Mouse (Mus musculus): ENCODE data around the gene Nup88. TPM values are rescaled to one million over a fixed set of nuclear protein-coding genes. Genes with fewer than 3 reads are reported as not detected.

Nup88 gene
- polyA plus RNA-seq, 1 experiment from 2014 or later: 155 TPM

DNA sequence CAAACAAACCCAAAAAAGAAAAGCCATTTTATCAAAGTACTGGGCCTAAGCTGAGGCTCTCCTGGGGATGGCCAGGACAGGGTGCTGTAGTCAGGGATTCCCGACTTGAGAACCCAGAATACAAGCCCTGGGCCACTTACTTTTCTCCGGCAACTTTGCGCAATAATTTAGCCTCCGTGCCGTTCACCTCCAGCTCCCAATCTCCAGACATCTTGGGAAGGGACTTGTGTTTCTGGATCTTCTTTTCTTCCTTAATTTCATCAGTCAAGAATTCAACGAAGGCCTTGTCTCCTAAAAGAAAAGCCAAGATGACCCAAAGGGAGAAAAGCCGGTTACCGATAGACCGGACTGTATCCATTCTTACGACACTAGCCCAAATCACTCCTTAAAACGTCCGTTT is 12.3 kb upstream of the Nup88 start:
- 15% methylated on average over 12 of the region's 12 CpGs for whole genome bisulfite sequencing
- H3K36me3 ChIP-seq (replicated peaks): peaks cover 78% of the 10 kb centered on the region
- no peaks in the 10 kb centered on the region for H3K27me3 ChIP-seq (ENCODE audit: poor library complexity, severe bottlenecking)
- H3K4me1 ChIP-seq: peaks cover 17% of the 10 kb centered on the region
- H3K27ac ChIP-seq: peak overlapping the region; percentile 94
- no peak for DNase-seq (ENCODE audit: extremely low spot score, low spot score)
- H3K9me3 ChIP-seq: no peaks in the 10 kb centered on the region
- H3K4me3 ChIP-seq: peak overlapping the region; percentile 99

GRCm38 (mm10) chr11:70980751-70981510 is 11.2 kb upstream of the Nup88 start:
- peak overlapping the region; percentile 99 for H3K4me3 ChIP-seq
- peaks cover 17% of the 10 kb centered on the region for H3K4me1 ChIP-seq
- no peaks in the 10 kb centered on the region for H3K9me3 ChIP-seq
- no peak for DNase-seq (ENCODE audit: extremely low spot score, low spot score)
- H3K27ac ChIP-seq: no peak overlapping the region
- WGBS: 93% methylated on average over 14 of the region's 14 CpGs
- H3K36me3 ChIP-seq (replicated peaks): peaks cover 78% of the 10 kb centered on the region
- H3K27me3 ChIP-seq (ENCODE audit: poor library complexity, severe bottlenecking): no peaks in the 10 kb centered on the region

- Histone ChIP-seq H3K36me3 (replicated peaks) (peaks cover 78% of the 10 kb centered on the region), H3K4me3 (no peak overlapping the region), H3K4me1 (peaks cover 17% of the 10 kb centered on the region), H3K27ac (no peak overlapping the region), H3K27me3 (ENCODE audit: poor library complexity, severe bottlenecking) (no peaks in the 10 kb centered on the region), H3K9me3 (no peaks in the 10 kb centered on the region)
- DNase-seq (ENCODE audit: extremely low spot score, low spot score): no peak
- 95% methylated on average over 6 of the region's 6 CpGs for WGBS
Measured at GRCm38 (mm10) chr11:70980232-70980631, 10.5 kb upstream of the Nup88 start.

GRCm38 (mm10) chr11:70977293-70977692 is 7.5 kb upstream of the Nup88 start:
- 88% methylated on average over 6 of the region's 6 CpGs for WGBS
- Histone ChIP-seq H3K36me3 (replicated peaks) (peaks cover 94% of the 10 kb centered on the region), H3K27ac (no peak overlapping the region), H3K4me3 (no peak overlapping the region), H3K4me1 (peaks cover 17% of the 10 kb centered on the region), H3K9me3 (no peaks in the 10 kb centered on the region), H3K27me3 (ENCODE audit: poor library complexity, severe bottlenecking) (no peaks in the 10 kb centered on the region)
- no peak for DNase-seq (ENCODE audit: extremely low spot score, low spot score)

DNA sequence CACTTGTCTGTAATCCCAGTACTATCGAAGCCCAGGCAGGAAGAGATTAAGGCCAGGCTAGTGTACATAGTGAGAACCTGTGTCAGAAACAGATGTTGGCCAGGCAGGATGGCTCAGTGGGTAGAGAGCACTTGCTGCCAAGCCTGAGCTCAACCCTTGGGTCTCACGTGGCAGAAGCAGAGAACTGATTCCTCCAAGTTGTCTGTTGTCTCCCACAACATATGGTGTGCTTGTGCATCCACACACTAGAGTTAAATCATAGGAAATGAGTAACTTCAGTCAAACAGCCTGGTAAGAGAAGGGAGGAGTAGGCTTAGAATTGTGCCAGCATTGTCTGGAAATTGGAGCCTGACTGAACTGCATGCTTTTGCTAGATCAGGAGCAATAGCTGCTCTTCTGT is 5.4 kb upstream of the Nup88 start:
- no peaks in the 10 kb centered on the region for H3K9me3 ChIP-seq
- H3K27ac ChIP-seq: no peak overlapping the region
- H3K4me1 ChIP-seq: peaks cover 8% of the 10 kb centered on the region
- DNase-seq (ENCODE audit: extremely low spot score, low spot score): no peak
- 77% methylated on average over 2 of the region's 2 CpGs for WGBS
- H3K36me3 ChIP-seq (replicated peaks): peaks cover 86% of the 10 kb centered on the region
- no peaks in the 10 kb centered on the region for H3K27me3 ChIP-seq (ENCODE audit: poor library complexity, severe bottlenecking)
- no peak overlapping the region for H3K4me3 ChIP-seq

GRCm38 (mm10) chr11:70973947-70974346 is 4.2 kb upstream of the Nup88 start:
- no peak overlapping the region for H3K4me3 ChIP-seq
- H3K36me3 ChIP-seq (replicated peaks): peaks cover 74% of the 10 kb centered on the region
- H3K27ac ChIP-seq: no peak overlapping the region
- H3K9me3 ChIP-seq: no peaks in the 10 kb centered on the region
- H3K27me3 ChIP-seq (ENCODE audit: poor library complexity, severe bottlenecking): no peaks in the 10 kb centered on the region
- no peak for DNase-seq (ENCODE audit: extremely low spot score, low spot score)
- WGBS: 87% methylated on average over 4 of the region's 4 CpGs
- H3K4me1 ChIP-seq: peaks cover 11% of the 10 kb centered on the region

DNA sequence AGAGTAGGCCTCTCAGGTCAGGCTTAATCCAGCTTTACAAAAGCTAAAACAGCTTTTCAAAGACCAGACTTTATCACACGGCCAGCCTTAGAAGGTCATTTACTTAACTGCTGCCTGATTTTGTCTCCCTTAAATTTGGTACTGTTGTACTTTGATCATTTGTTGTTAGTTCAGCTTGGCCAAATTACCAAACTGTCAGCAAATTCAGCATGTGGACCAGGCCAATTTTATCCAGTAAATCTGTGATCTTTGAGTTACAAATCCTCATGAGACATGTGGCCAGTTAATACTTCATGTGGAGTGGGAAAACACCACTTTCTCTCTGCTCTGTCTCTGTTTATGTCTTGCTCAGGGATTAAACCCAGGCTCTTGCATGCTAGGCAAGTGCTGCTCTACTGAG is 2.8 kb upstream of the Nup88 start:
- Histone ChIP-seq H3K36me3 (replicated peaks) (peaks cover 62% of the 10 kb centered on the region), H3K9me3 (no peaks in the 10 kb centered on the region), H3K4me3 (no peak overlapping the region), H3K27ac (no peak overlapping the region), H3K27me3 (ENCODE audit: poor library complexity, severe bottlenecking) (no peaks in the 10 kb centered on the region), H3K4me1 (peaks cover 22% of the 10 kb centered on the region)
- 72% methylated on average over 1 of the region's 1 CpGs for WGBS
- DNase-seq (ENCODE audit: extremely low spot score, low spot score): no peak

GRCm38 (mm10) chr11:70970560-70971540 is 1.1 kb upstream of the Nup88 start:
- H3K27me3 ChIP-seq (ENCODE audit: poor library complexity, severe bottlenecking): no peaks in the 10 kb centered on the region
- 19% methylated on average over 24 of the region's 24 CpGs for WGBS
- H3K4me3 ChIP-seq: peak overlapping the region; percentile 92
- H3K4me1 ChIP-seq: peaks cover 22% of the 10 kb centered on the region
- H3K36me3 ChIP-seq (replicated peaks): peaks cover 58% of the 10 kb centered on the region
- H3K9me3 ChIP-seq: no peaks in the 10 kb centered on the region
- peak overlapping the region; percentile 95 for H3K27ac ChIP-seq
- DNase-seq (ENCODE audit: extremely low spot score, low spot score): no peak

GRCm38 (mm10) chr11:70969271-70969794 is 440 bp downstream of the Nup88 start:
- WGBS: 1% methylated on average over 25 of the region's 25 CpGs
- Histone ChIP-seq H3K4me3 (peak overlapping the region; percentile 92), H3K4me1 (peaks cover 26% of the 10 kb centered on the region), H3K9me3 (no peaks in the 10 kb centered on the region), H3K27ac (peak overlapping the region; percentile 95), H3K36me3 (replicated peaks) (peaks cover 58% of the 10 kb centered on the region), H3K27me3 (ENCODE audit: poor library complexity, severe bottlenecking) (no peaks in the 10 kb centered on the region)
- DNase-seq (ENCODE audit: extremely low spot score, low spot score): no peak

DNA sequence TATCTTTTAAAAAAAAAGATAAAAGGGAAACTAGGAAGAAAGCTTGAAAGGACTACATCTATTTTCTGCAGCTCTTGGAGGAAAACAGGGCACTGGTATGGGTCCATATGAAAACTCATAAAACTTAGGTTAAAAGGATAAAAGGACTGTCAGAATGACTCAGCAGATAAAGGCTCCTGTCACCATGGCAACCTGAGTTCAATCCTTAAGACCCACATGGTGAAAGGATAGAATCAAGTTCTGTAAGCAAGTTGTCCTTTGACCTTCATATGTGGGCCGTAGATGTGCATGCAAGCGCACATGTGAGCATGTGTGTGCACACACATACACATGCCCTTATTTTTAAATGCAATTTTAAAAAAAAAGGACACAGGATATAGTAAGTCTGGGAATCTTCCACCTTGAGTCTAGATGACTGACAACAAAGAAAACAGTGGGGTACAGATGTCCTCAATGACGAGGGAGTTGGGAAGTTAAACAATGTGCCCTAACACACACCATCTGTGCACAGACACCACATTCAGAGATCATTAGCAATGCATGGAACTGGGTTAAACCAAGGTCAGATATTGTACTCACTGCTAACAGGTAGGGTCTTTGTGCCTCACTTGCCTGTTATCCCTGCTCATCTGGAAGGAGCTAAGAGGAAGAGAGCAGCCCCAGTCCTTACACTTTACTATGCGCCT is 5.4 kb downstream of the Nup88 start:
- no peak for DNase-seq (ENCODE audit: extremely low spot score, low spot score)
- Histone ChIP-seq H3K9me3 (no peaks in the 10 kb centered on the region), H3K4me3 (no peak overlapping the region), H3K36me3 (replicated peaks) (peaks cover 80% of the 10 kb centered on the region), H3K4me1 (peaks cover 20% of the 10 kb centered on the region), H3K27me3 (ENCODE audit: poor library complexity, severe bottlenecking) (no peaks in the 10 kb centered on the region), H3K27ac (no peak overlapping the region)
- 78% methylated on average over 4 of the region's 4 CpGs for WGBS

DNA sequence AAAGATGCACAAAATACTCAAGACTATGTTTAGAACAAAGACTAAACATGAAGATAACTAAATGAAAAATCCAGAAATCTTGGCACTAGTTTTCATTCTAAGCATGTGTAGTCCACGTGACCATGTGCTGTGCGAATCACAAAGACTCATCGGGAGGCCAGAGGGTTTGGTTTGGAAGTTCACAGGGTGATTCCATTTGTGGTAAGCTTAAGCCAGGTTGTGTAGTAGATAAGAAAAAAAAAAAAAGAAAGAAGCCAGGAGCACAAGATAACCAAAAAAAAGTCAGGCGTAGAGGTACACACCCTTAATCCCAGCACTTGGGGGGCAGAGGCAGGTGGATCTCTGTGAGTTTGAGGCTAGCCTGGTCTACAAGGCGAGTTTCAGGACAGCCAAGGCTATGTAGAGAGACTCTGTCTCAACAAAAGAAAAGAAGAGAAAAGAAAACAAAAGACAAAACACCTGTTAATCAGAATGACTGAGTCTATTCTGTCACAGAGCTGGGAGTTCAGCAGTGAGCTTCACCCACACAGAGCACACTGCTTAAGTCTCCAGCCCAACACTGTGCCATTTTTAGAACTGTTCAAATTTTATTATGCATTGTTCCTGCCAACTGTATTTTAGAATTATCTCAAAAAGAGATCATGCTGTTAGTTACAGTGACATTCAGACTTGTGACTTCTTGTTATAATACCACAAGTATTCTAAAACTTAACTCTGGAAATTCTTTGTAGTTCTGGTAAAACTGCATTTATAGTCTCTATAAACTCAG is 8.8 kb downstream of the Nup88 start:
- 90% methylated on average over 5 of the region's 5 CpGs for WGBS
- H3K4me1 ChIP-seq: 0 out of 2 replicates have a peak, but pooled peaks cover 5% of the 10 kb centered on the region
- DNase-seq (ENCODE audit: extremely low spot score, low spot score): no peak

GRCm38 (mm10) chr11:70954711-70955110 is 15.1 kb downstream of the Nup88 start:
- no peak overlapping the region for H3K4me3 ChIP-seq
- no peaks in the 10 kb centered on the region for H3K9me3 ChIP-seq
- no peak for DNase-seq (ENCODE audit: extremely low spot score, low spot score)
- no peaks in the 10 kb centered on the region for H3K27me3 ChIP-seq (ENCODE audit: poor library complexity, severe bottlenecking)
- 95% methylated on average over 4 of the region's 4 CpGs for WGBS
- peaks cover 100% of the 10 kb centered on the region for H3K36me3 ChIP-seq (replicated peaks)
- no peaks in the 10 kb centered on the region for H3K4me1 ChIP-seq
- H3K27ac ChIP-seq: no peak overlapping the region

More for the DNA sequence above, 8.8 kb downstream of the Nup88 start:
- Histone ChIP-seq H3K27me3 (ENCODE audit: poor library complexity, severe bottlenecking) (no peaks in the 10 kb centered on the region), H3K4me3 (no peak overlapping the region), H3K36me3 (replicated peaks) (peaks cover 100% of the 10 kb centered on the region), H3K9me3 (no peaks in the 10 kb centered on the region), H3K27ac (no peak overlapping the region)

All from forebrain, embryonic 10.5 days (tissue).